Mouse (Mus musculus) kidney, embryonic 16.5 days (tissue): ENCODE results near the gene Hist1h2bc. TPM values are rescaled to one million over a fixed set of nuclear protein-coding genes. Genes with fewer than 3 reads are reported as not detected.
"Not testable (repeated sequence)": the region's sequence is repeated elsewhere in the genome, so short reads cannot be mapped to it uniquely, and the experiment has no call there.

Experiments used
- ATAC-seq: fragments of 200-750 bp; cut with Nextera tagmentation; 2 replicates; pipeline ENCODE4 v1.8.0; 2017; ENCODE audit warnings: moderate TSS enrichment; ENCODE audit not compliant: low FRiP score, low TSS enrichment
- H3K27ac ChIP-seq: fragments of 300-500 bp; sonication (generic); 2 replicates; pipeline ENCODE4 v1.5.1; 2014; ENCODE audit warnings: low read length
- H3K27me3 ChIP-seq: fragments of 300-500 bp; sonication (generic); 2 replicates; pipeline ENCODE4 v1.6.1; 2014; ENCODE audit warnings: low read length, control low read depth, mixed read lengths; ENCODE audit not compliant: insufficient read depth
- H3K36me3 ChIP-seq: fragments of 300-500 bp; sonication (generic); 2 replicates; pipeline ENCODE4 v1.6.1; 2014; ENCODE audit warnings: low read length, control low read depth, mixed read lengths; ENCODE audit not compliant: insufficient read depth
- H3K4me1 ChIP-seq: fragments of 300-500 bp; sonication (generic); 2 replicates; pipeline ENCODE4 v1.6.1; 2014; ENCODE audit warnings: low read length, control low read depth, mixed read lengths; ENCODE audit not compliant: insufficient read depth
- H3K4me2 ChIP-seq: fragments of 300-500 bp; sonication (generic); replicated peaks from 2 replicates; pipeline ENCODE4 v1.6.1; 2014; ENCODE audit warnings: low read depth, low read length
- H3K4me3 ChIP-seq: fragments of 300-500 bp; sonication (generic); 2 replicates; pipeline ENCODE4 v1.5.1; 2014; ENCODE audit warnings: mild to moderate bottlenecking, low read length
- H3K9ac ChIP-seq: fragments of 300-500 bp; sonication (generic); replicated peaks from 2 replicates; pipeline ENCODE4 v1.6.1; 2014; ENCODE audit warnings: low read length
- H3K9me3 ChIP-seq: fragments of 300-500 bp; sonication (generic); 2 replicates; pipeline ENCODE4 v1.6.1; 2016; ENCODE audit warnings: low read length, control low read depth
- WGBS: fragments of 180-500 bp; shearing (Covaris S2); extraction: QIAGEN DNeasy Blood & Tissue Kit; methylation state at CpG from one replicate; pipeline ENCODE4 v1.1.7; 2014; 5-methylcytosine and 5-hydroxymethylcytosine counted together
- polyA plus RNA-seq: library from polyadenylated mRNA; unstranded; fragments of >200 nt; fragmentation: Nextera tagmentation; extraction: Ambion mirVana; gene quantifications from 2 replicates; pipeline ENCODE4 v1.2.1, GENCODE M21; 2015

Hist1h2bc gene
- polyA plus RNA-seq = 72.4 and 78.3 TPM in 2 replicates

DNA sequence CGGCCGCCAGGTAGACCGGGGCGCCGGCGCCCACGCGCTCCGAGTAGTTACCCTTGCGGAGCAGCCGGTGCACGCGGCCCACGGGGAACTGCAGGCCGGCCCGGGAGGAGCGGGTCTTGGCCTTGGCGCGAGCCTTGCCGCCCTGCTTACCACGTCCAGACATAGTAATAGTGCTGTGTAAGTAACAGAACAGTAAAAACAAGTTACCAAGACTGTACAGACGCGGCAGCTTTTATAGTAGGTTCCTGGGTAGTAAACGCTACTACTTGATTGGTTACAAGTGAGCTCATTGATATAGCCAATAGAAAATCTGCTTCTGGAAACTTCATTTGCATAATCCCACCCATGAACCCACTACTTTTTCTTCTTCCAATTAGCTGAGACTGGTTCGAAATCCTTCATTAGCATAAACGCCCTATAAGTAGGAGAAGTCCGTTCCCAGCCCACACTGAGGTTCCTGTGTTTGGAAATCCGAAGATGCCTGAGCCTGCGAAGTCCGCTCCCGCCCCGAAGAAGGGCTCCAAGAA, at the start of gene Hist1h2bc, which contains the start of gene Hist1h2ac:
Hist1h2bc (plus strand) TSS at position 445 of the 527 bp plus-strand sequence.
Hist1h2ac (minus strand) TSS at position 194 of the 527 bp plus-strand sequence.
- WGBS = under 1% methylated on average over 32 of the region's 32 CpGs
- peaks cover 23% of the 10 kb centered on the region for H3K4me1 ChIP-seq
- peak; percentile 99 for ATAC-seq
- no peaks in the 10 kb centered on the region for H3K9me3 ChIP-seq
- H3K36me3 ChIP-seq = no peaks in the 10 kb centered on the region
- H3K27ac ChIP-seq = peak within 1 kb of the TSS; percentile 99
- H3K9ac ChIP-seq = peak within 1 kb of the TSS; percentile 77
- H3K4me3 ChIP-seq = peak within 1 kb of the TSS; percentile 59
- H3K4me2 ChIP-seq = peak within 1 kb of the TSS; percentile 79
- H3K27me3 ChIP-seq = no peaks in the 10 kb centered on the region

DNA sequence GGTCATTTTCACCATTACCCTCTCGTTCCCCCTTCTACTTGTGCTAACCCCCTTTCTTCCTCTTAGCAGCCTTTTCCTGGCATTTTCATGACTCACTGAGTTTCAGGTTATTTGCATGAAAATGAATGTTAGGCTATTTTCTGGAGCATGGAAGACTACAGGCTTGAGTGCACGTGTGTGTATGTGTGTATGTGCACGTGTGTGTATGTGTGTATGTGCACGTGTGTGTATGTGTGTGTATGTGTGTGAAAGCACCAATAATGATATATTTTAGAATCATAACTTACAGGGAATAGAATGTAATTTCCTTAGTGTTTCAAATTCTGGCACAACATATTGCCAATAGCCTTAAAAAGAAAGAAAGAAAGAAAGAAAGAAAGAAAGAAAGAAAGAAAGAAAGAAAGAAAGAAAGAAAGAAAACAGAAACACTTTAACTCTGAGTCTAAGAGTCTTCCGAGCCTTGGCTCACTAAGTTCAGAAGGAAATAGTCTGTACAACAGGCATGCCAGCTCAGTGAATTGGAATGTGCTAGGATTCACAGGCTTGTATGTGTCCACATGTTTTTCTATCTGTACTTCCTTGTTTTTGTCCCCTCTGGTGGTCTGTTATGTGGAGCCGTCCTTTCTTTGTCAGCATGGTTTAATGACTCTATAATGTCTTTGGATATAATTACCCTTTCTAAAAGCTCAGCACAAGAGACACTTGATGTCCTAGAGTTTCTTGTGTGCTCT, 24.2 kb upstream of the Hist1h2bc start:
- no peaks in the 10 kb centered on the region for H3K9me3 ChIP-seq
- 65% methylated on average over 6 of the region's 6 CpGs for whole genome bisulfite sequencing
- no peak overlapping the region for H3K4me3 ChIP-seq
- H3K27me3 ChIP-seq = no peaks in the 10 kb centered on the region
- no peak overlapping the region for H3K4me2 ChIP-seq
- no peaks in the 10 kb centered on the region for H3K4me1 ChIP-seq
- no peak overlapping the region for H3K9ac ChIP-seq
- H3K27ac ChIP-seq = no peak overlapping the region
- ATAC-seq = no peak
- H3K36me3 ChIP-seq = no peaks in the 10 kb centered on the region

DNA sequence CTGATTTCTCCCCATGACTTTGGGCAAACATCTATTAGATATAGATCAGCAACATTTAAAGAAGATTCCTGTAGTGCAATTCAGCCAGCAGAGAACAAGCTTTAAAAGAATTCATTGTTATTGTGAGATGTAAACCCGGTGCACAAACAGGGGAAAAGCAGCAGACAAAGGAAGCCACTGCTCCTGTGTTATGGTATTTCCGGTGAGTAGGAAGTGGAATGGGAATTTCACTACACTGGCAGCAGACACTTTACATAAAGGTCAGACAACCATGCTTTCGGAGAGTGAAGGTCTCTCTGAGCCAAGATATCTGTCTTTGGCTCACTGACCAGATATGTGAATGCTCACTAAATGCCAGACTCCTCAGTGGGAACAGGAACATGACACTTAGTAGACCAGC, 21.5 kb upstream of the Hist1h2bc start:
- 74% methylated on average over 3 of the region's 3 CpGs for WGBS
- H3K27ac ChIP-seq = no peak overlapping the region
- H3K4me3 ChIP-seq = no peak overlapping the region
- no peak for ATAC-seq
- H3K4me1 ChIP-seq = no peaks in the 10 kb centered on the region
- no peaks in the 10 kb centered on the region for H3K27me3 ChIP-seq
- H3K36me3 ChIP-seq = no peaks in the 10 kb centered on the region
- H3K9me3 ChIP-seq = no peaks in the 10 kb centered on the region
- no peak overlapping the region for H3K4me2 ChIP-seq
- H3K9ac ChIP-seq = no peak overlapping the region

DNA sequence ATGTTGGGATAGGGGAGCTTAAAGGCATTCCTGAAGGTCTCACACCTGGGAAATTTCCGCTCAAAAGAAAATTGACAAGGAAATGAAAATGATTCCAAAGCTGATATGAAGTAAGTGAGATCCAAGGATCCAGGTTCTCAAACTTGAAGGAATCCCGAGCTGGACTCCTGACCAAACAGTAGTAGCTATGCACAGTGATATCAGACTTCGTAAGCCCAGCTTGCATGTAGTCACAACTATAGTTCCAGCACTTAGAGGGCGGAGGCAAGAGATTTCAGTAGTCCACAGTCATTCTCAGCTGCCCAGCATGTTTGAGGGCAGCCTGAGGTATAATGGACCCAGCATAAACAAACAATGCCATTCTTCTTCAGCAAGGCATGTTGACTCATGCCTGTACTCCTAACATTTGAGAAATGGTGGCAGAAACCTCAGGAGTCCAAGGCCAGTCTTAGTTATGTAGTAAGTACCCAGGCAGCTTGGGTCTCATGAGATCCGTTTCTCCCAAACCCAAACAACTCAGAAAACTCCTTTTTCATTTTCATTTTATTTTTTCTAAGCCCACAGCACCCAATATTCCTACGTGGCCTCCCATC, 1.9 kb upstream of the Hist1h2bc start:
- no peak overlapping the region for H3K9ac ChIP-seq
- no peak overlapping the region for H3K27ac ChIP-seq
- H3K4me1 ChIP-seq = peaks cover 15% of the 10 kb centered on the region
- no peak overlapping the region for H3K4me3 ChIP-seq
- no peak for ATAC-seq
- WGBS = 80% methylated on average over 6 of the region's 6 CpGs
- no peaks in the 10 kb centered on the region for H3K36me3 ChIP-seq
- no peak overlapping the region; the same call in 1 of the 2 replicates for H3K4me2 ChIP-seq
- no peaks in the 10 kb centered on the region for H3K27me3 ChIP-seq
- no peaks in the 10 kb centered on the region for H3K9me3 ChIP-seq

- Histone ChIP-seq H3K36me3 (no peaks in the 10 kb centered on the region), H3K9me3 (no peaks in the 10 kb centered on the region), H3K4me1 (peaks cover 18% of the 10 kb centered on the region), H3K4me3 (peak overlapping the region; percentile 42), H3K27me3 (no peaks in the 10 kb centered on the region), H3K27ac (peak overlapping the region; percentile 96), H3K9ac (peak overlapping the region; percentile 61), H3K4me2 (peak overlapping the region; percentile 66)
- WGBS = 52% methylated on average over 1 of the region's 1 CpGs
- ATAC-seq = no peak
Observed at GRCm38 (mm10) chr13:23682623-23682946, 1.4 kb upstream of the Hist1h2bc start.

DNA sequence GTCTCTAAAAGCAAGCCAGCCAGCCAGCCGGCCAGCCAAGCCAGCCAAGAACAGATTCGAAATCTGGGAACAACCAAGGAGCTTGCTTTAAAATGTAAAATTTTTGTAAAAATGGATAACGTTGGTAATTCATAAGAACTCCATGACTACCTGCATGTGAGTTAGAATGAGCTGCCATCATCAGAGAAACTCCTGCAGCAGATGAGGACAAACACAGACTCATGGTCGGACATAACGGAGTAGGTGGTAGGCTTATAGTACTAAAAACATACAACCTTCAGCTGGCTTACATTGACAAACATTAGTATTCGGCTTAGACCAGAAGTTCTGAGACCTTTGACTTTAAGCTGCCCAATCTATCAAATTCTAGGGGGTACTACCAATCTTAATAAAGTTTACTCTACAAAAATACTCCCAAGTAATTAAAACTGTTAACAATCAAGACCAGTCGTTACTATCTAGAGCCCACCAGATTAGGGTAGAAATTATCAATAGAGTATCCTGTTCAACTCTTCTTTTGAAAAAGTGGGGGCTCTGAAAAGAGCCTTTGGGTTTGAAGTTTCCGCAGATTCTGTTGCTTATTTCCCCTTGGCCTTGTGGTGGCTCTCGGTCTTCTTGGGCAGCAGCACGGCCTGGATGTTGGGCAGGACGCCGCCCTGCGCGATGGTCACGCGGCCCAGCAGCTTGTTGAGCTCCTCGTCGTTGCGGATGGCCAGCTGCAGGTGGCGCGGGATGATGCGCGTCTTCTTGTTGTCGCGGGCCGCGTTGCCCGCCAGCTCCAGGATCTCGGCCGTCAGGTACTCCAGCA, 848 bp upstream of the Hist1h2bc start:
- peak overlapping the region; percentile 67 for H3K9ac ChIP-seq
- ATAC-seq = peak; percentile 37
- H3K27me3 ChIP-seq, H3K9me3 ChIP-seq, H3K36me3 ChIP-seq: not testable (repeated sequence)
- H3K4me1 ChIP-seq = peaks cover 22% of the 10 kb centered on the region
- peak overlapping the region; percentile 66 for H3K4me2 ChIP-seq
- WGBS = 13% methylated on average over 11 of the region's 30 CpGs
- peak overlapping the region; percentile 42 for H3K4me3 ChIP-seq
- peak overlapping the region; percentile 96 for H3K27ac ChIP-seq

- H3K9ac ChIP-seq = peak overlapping the region; percentile 77
- under 1% methylated on average over 11 of the region's 37 CpGs for WGBS
- ATAC-seq = peak; percentile 39
Observed at GRCm38 (mm10) chr13:23684295-23684945, 421 bp downstream of the Hist1h2bc start.

GRCm38 (mm10) chr13:23685121-23685861, 1.3 kb downstream of the Hist1h2bc start:
- H3K4me3 ChIP-seq = peak overlapping the region; percentile 59
- peaks cover 23% of the 10 kb centered on the region for H3K4me1 ChIP-seq
- H3K9ac ChIP-seq = peak overlapping the region; percentile 77
- no peaks in the 10 kb centered on the region for H3K36me3 ChIP-seq
- no peaks in the 10 kb centered on the region for H3K9me3 ChIP-seq
- H3K27me3 ChIP-seq = no peaks in the 10 kb centered on the region
- H3K4me2 ChIP-seq = peak overlapping the region; percentile 79
- WGBS = 2% methylated on average over 15 of the region's 15 CpGs
- H3K27ac ChIP-seq = peak overlapping the region; percentile 99
- no peak for ATAC-seq

More at GRCm38 (mm10) chr13:23684295-23684945, 421 bp downstream of the Hist1h2bc start:
- Histone ChIP-seq H3K4me2 (peak overlapping the region; percentile 79), H3K4me3 (peak overlapping the region; percentile 59), H3K4me1 (peaks cover 23% of the 10 kb centered on the region), H3K27ac (peak overlapping the region; percentile 99)
- not testable (repeated sequence) for H3K27me3 ChIP-seq, H3K9me3 ChIP-seq, H3K36me3 ChIP-seq

- H3K4me1 ChIP-seq = peaks cover 23% of the 10 kb centered on the region
- no peaks in the 10 kb centered on the region for H3K27me3 ChIP-seq
- 37% methylated on average over 4 of the region's 4 CpGs for WGBS
- ATAC-seq = no peak
- H3K9ac ChIP-seq = peak overlapping the region; percentile 77
- H3K4me2 ChIP-seq = peak overlapping the region; percentile 79
- no peaks in the 10 kb centered on the region for H3K9me3 ChIP-seq
- peak overlapping the region; percentile 99 for H3K27ac ChIP-seq
- H3K36me3 ChIP-seq = no peaks in the 10 kb centered on the region
- peak overlapping the region; percentile 59 for H3K4me3 ChIP-seq
Observed at GRCm38 (mm10) chr13:23685966-23686365, 2.0 kb downstream of the Hist1h2bc start.
